Mouse (Mus musculus): ENCODE results near the gene Smok2a. TPM values are rescaled to one million over a fixed set of nuclear protein-coding genes. Genes with fewer than 3 reads are reported as not detected.
"Not testable (repeated sequence)": the region's sequence is repeated elsewhere in the genome, so short reads cannot be mapped to it uniquely, and the experiment has no call there.

Smok2a gene
- polyA plus RNA-seq, 1 experiment from 2014 or later, result not detected

GRCm38 (mm10) chr17:13229957-13230356, 9.0 kb downstream of the Smok2a start, which contains the start of gene Smok2b:
Gene Smok2b (plus strand): TSS chr17:13230257.
- not testable (repeated sequence) for H3K9ac ChIP-seq; ATAC-seq (ENCODE audit: insufficient read depth, low FRiP score, low read depth); H3K27me3 ChIP-seq (replicated peaks); H3K27ac ChIP-seq; H3K4me1 ChIP-seq; H3K36me3 ChIP-seq; H3K4me2 ChIP-seq; H3K4me3 ChIP-seq (replicated peaks)
- 70% methylated on average over 2 of the region's 2 CpGs for WGBS
- peaks cover 13% of the 10 kb centered on the region for H3K9me3 ChIP-seq

DNA sequence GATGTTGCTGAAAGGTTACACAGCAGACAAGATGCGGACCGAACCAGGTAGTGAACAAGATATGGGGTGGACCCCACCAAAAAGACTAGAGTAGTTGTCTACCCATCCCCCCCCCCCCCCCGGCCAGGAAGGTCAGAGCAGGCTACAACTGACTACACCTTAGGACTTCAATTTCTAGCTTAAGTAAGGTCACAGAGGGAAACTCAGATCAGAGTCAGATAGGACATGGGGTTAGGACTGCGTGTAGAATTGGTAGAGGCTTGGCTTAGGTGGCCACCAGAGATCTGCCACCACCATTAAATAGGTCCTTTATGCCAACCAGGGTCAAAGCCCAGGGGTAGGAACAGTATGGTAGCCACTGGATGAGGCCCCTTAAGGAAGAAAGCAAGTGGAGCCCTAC, 18.5 kb downstream of the Smok2a start:
- H3K4me3 ChIP-seq (replicated peaks); H3K4me1 ChIP-seq; H3K9ac ChIP-seq; H3K27me3 ChIP-seq (replicated peaks); H3K27ac ChIP-seq; H3K4me2 ChIP-seq; H3K36me3 ChIP-seq; ATAC-seq (ENCODE audit: insufficient read depth, low FRiP score, low read depth): not testable (repeated sequence)
- WGBS, result 84% methylated on average over 4 of the region's 4 CpGs
- peaks cover 18% of the 10 kb centered on the region for H3K9me3 ChIP-seq

DNA sequence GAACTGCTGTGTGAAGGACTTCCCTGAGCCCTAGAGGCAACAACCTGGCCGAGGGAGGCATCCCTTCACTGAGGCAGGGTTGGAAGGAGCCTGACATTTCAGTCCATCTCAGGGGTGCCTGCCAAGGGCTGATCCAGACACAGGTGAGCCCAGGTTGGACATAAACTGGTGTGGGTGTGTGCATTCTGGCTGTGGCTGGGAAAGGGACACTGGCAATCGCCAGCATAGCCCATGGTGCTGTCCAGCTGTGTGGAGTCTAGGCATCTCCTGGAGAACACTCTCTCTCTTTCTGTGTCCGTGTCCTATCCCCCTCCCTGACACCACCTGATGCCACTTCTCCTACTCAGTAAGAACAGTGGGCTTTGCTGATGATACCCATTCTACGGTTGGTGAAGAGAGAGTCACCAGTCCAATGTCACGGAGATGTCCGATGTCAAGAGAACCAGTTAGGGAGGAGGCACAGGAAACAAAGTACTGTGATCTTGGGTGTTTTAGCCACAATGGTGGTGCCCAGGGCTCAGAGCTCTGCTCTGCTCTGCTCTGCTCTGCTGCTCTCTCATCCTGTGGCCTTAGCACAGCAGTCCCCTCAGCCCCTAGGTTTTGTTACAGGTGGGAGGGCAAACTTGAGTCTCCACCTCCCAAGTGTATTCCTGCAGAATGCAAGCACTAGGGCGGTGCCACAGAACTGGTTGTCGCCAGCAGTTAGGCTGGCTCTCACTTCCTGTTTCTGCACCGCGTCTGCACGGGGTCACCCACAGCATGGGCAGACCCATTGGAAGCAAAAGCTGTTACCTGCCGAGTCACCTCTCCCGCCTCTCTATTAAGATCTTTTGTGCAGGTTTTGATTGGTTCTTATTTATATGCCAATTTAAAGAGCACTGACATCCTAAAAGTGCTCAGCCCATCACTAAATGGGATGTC, 20.1 kb downstream of the Smok2a start:
- WGBS, result 85% methylated on average over 7 of the region's 13 CpGs
- peaks cover 15% of the 10 kb centered on the region for H3K9me3 ChIP-seq
- not testable (repeated sequence) for H3K27me3 ChIP-seq (replicated peaks); H3K27ac ChIP-seq; H3K9ac ChIP-seq; H3K4me1 ChIP-seq; H3K36me3 ChIP-seq; H3K4me3 ChIP-seq (replicated peaks); H3K4me2 ChIP-seq
- ATAC-seq (ENCODE audit: insufficient read depth, low FRiP score, low read depth), result peak; percentile 29; the same call in 1 of the 2 replicates

- H3K9ac ChIP-seq; H3K27ac ChIP-seq; H3K27me3 ChIP-seq (replicated peaks); H3K4me2 ChIP-seq; H3K9me3 ChIP-seq; ATAC-seq (ENCODE audit: insufficient read depth, low FRiP score, low read depth); H3K4me1 ChIP-seq; H3K36me3 ChIP-seq; H3K4me3 ChIP-seq (replicated peaks): not testable (repeated sequence)
- 66% methylated on average over 1 of the region's 5 CpGs for WGBS
Measured at GRCm38 (mm10) chr17:13254786-13255185, 33.8 kb downstream of the Smok2a start.

Other genes starting within 250 kb of the Smok2a start
- 119 and 122 TPM in 2 replicates for gene Wtap, start 227.0 kb upstream of the Smok2a start, polyA plus RNA-seq (2015; fragmentation: Nextera tagmentation; extraction: Ambion mirVana)
- gene Sod2, start 214.3 kb upstream of the Smok2a start, polyA plus RNA-seq (2015; fragmentation: Nextera tagmentation; extraction: Ambion mirVana), result 139 and 140 TPM in 2 replicates
- not detected in 2 replicates for gene Gpr31b, start 168.9 kb upstream of the Smok2a start, polyA plus RNA-seq (2015; fragmentation: Nextera tagmentation; extraction: Ambion mirVana)
- gene Tcp10b, start 160.1 kb upstream of the Smok2a start, polyA plus RNA-seq (2015; fragmentation: Nextera tagmentation; extraction: Ambion mirVana), result 0.06 and 0.09 TPM in 2 replicates
- not detected in 2 replicates for gene Unc93a, start 89.4 kb upstream of the Smok2a start, polyA plus RNA-seq (2015; fragmentation: Nextera tagmentation; extraction: Ambion mirVana)
- gene Smok2b, start 9.1 kb downstream of the Smok2a start, polyA plus RNA-seq (2015; fragmentation: Nextera tagmentation; extraction: Ambion mirVana), result not detected in 2 replicates
- not detected in 2 replicates for gene Tcp10c, start 133.4 kb downstream of the Smok2a start, polyA plus RNA-seq (2015; fragmentation: Nextera tagmentation; extraction: Ambion mirVana)

Measured in stomach, embryonic 15.5 days (tissue).